Mouse (Mus musculus) CH12.LX (cell line): ENCODE measurements around the gene Rpl12. TPM values are rescaled to one million over a fixed set of nuclear protein-coding genes. Genes with fewer than 3 reads are reported as not detected.

Experiments used
- DNase-seq: peaks from one replicate; pipeline ENCODE4 v3.0.0-alpha.2; 2013; ENCODE audit errors: extremely low read depth
- H3K27ac ChIP-seq: 2 replicates; pipeline ENCODE4 v1.5.1; 2012; ENCODE audit warnings: low read depth, mild to moderate bottlenecking, control low read depth, moderate library complexity; ENCODE audit not compliant: insufficient read depth
- H3K27me3 ChIP-seq: replicated peaks from 2 replicates; pipeline ENCODE3; 2012; ENCODE audit warnings: inconsistent platforms
- H3K36me3 ChIP-seq, 2 experiments: replicated peaks in 1 of 2; 2 replicates each; pipeline versions ENCODE3 to v1.6.1; 2012; ENCODE audit warnings: inconsistent platforms in 1 of 2, low read length in 1 of 2, mild to moderate bottlenecking in 1 of 2, mixed read lengths in 1 of 2, moderate library complexity in 1 of 2; ENCODE audit not compliant: control insufficient read depth in 1 of 2, insufficient read depth in 1 of 2
- H3K4me1 ChIP-seq, 2 experiments: 2 replicates each; pipeline ENCODE4 v1.6.1; 2012; ENCODE audit warnings: inconsistent platforms in 1 of 2, moderate library complexity in 1 of 2; ENCODE audit not compliant: insufficient read depth in 2 of 2, control insufficient read depth in 1 of 2
- H3K4me2 ChIP-seq: 2 replicates; pipeline ENCODE4 v1.6.1; 2012; ENCODE audit warnings: low read depth, mild to moderate bottlenecking, control low read depth; ENCODE audit not compliant: poor library complexity, insufficient read depth, severe bottlenecking
- H3K4me3 ChIP-seq, 3 experiments: fragments of 150-350 bp in 1 of 3; sonication (generic) in 1 of 3; replicated peaks in 1 of 3; 2 replicates each; pipeline versions ENCODE3 to v1.5.1; 2011 to 2012; ENCODE audit warnings: low read depth in 2 of 3, low read length in 2 of 3, mild to moderate bottlenecking in 2 of 3, moderate library complexity in 2 of 3, control low read depth in 1 of 3, improper control_type of control experiment in 1 of 3, inconsistent platforms in 1 of 3, mixed read lengths in 1 of 3; ENCODE audit not compliant: poor library complexity in 1 of 3
- H3K79me2 ChIP-seq: replicated peaks from 2 replicates; pipeline ENCODE4 v1.6.1; 2012; ENCODE audit warnings: mild to moderate bottlenecking, moderate library complexity; ENCODE audit not compliant: control insufficient read depth, poor library complexity, insufficient read depth, severe bottlenecking; ENCODE audit errors: extremely low read depth
- H3K9ac ChIP-seq: 2 replicates; pipeline ENCODE4 v1.6.1; 2012; ENCODE audit warnings: low read depth, mild to moderate bottlenecking, control low read depth, moderate library complexity; ENCODE audit not compliant: insufficient read depth
- H3K9me3 ChIP-seq: replicated peaks from 2 replicates; pipeline ENCODE3; 2012; ENCODE audit warnings: low read length, inconsistent platforms, mixed read lengths
- BHLHE40 ChIP-seq: IDR thresholded peaks from 2 replicates; pipeline ENCODE4 v1.6.1; 2011; ENCODE audit warnings: mild to moderate bottlenecking, low read depth, low read length, improper control_type of control experiment
- CHD2 ChIP-seq: IDR thresholded peaks from 2 replicates; pipeline ENCODE4 v1.6.1; 2011; ENCODE audit warnings: low read length, improper control_type of control experiment
- CTCF ChIP-seq, 2 experiments: IDR thresholded peaks in 1 of 2; conservative IDR thresholded peaks in 1 of 2; 2 replicates each; pipeline ENCODE4 v1.5.1; 2011 to 2012; ENCODE audit warnings: low read depth in 2 of 2, low read length in 2 of 2, improper control_type of control experiment in 1 of 2, inconsistent platforms in 1 of 2, mild to moderate bottlenecking in 1 of 2, moderate library complexity in 1 of 2
- E2F4 ChIP-seq: IDR thresholded peaks from 2 replicates; pipeline ENCODE4 v1.6.1; 2011; ENCODE audit warnings: low read depth, low read length, improper control_type of control experiment; ENCODE audit not compliant: insufficient replicate concordance
- ELF1 ChIP-seq: IDR thresholded peaks from 2 replicates; pipeline ENCODE4 v1.6.1; 2014; ENCODE audit warnings: low read depth, mild to moderate bottlenecking, inconsistent platforms, low read length, improper control_type of control experiment
- EP300 ChIP-seq: IDR thresholded peaks from 2 replicates; pipeline ENCODE4 v1.6.1; 2011; ENCODE audit warnings: low read length, improper control_type of control experiment
- GABPA ChIP-seq: IDR thresholded peaks from 2 replicates; pipeline ENCODE4 v1.6.1; 2012; ENCODE audit warnings: low read depth, low read length, improper control_type of control experiment, inconsistent platforms; ENCODE audit not compliant: insufficient replicate concordance
- HCFC1 ChIP-seq: IDR thresholded peaks from 2 replicates; pipeline ENCODE4 v1.6.1; 2012; ENCODE audit warnings: low read depth, mild to moderate bottlenecking, inconsistent platforms, low read length, improper control_type of control experiment
- JUN ChIP-seq: IDR thresholded peaks from 2 replicates; pipeline ENCODE4 v1.6.1; 2011; ENCODE audit warnings: low read depth, mild to moderate bottlenecking, low read length, improper control_type of control experiment, moderate library complexity; ENCODE audit not compliant: insufficient read depth
- KAT2A ChIP-seq: IDR thresholded peaks from 2 replicates; pipeline ENCODE4 v1.6.1; 2012; ENCODE audit warnings: low read length, improper control_type of control experiment, inconsistent platforms; ENCODE audit not compliant: insufficient replicate concordance
- MAZ ChIP-seq: IDR thresholded peaks from 2 replicates; pipeline ENCODE4 v1.6.1; 2012; ENCODE audit warnings: low read depth, mild to moderate bottlenecking, inconsistent platforms, low read length, improper control_type of control experiment, moderate library complexity
- MEF2A ChIP-seq: IDR thresholded peaks from 2 replicates; pipeline ENCODE4 v1.6.1; 2014; ENCODE audit warnings: low read depth, mild to moderate bottlenecking, inconsistent platforms, low read length, improper control_type of control experiment, borderline replicate concordance
- MXI1 ChIP-seq: IDR thresholded peaks from 2 replicates; pipeline ENCODE4 v1.6.1; 2011; ENCODE audit warnings: mild to moderate bottlenecking, low read depth, low read length, improper control_type of control experiment
- NELFE ChIP-seq: IDR thresholded peaks from 2 replicates; pipeline ENCODE4 v1.6.1; 2011; ENCODE audit warnings: low read depth, low read length, improper control_type of control experiment
- POLR2A ChIP-seq: IDR thresholded peaks from 2 replicates; pipeline ENCODE4 v1.6.1; 2011; ENCODE audit warnings: low read depth, mild to moderate bottlenecking, improper control_type of control experiment, low read length
- POLR2AphosphoS2 ChIP-seq: IDR thresholded peaks from 2 replicates; pipeline ENCODE4 v1.6.1; 2011; ENCODE audit warnings: low read depth, low read length, improper control_type of control experiment
- RAD21 ChIP-seq: IDR thresholded peaks from 2 replicates; pipeline ENCODE4 v1.6.1; 2011; ENCODE audit warnings: low read depth, mild to moderate bottlenecking, low read length, improper control_type of control experiment, moderate library complexity
- RCOR1 ChIP-seq: conservative IDR thresholded peaks from 2 replicates; pipeline ENCODE4 v1.6.1; 2012; ENCODE audit warnings: low read depth, mild to moderate bottlenecking, inconsistent platforms, low read length, improper control_type of control experiment
- SIN3A ChIP-seq: IDR thresholded peaks from 2 replicates; pipeline ENCODE4 v1.6.1; 2012; ENCODE audit warnings: low read length, improper control_type of control experiment, inconsistent platforms
- SMC3 ChIP-seq: IDR thresholded peaks from 2 replicates; pipeline ENCODE4 v1.6.1; 2011; ENCODE audit warnings: low read depth, low read length, improper control_type of control experiment
- TBP ChIP-seq: conservative IDR thresholded peaks from 2 replicates; pipeline ENCODE4 v1.6.1; 2011; ENCODE audit warnings: low read depth, low read length, improper control_type of control experiment
- TCF12 ChIP-seq: IDR thresholded peaks from 2 replicates; pipeline ENCODE4 v1.6.1; 2014; ENCODE audit warnings: low read depth, mild to moderate bottlenecking, inconsistent platforms, low read length, improper control_type of control experiment
- USF2 ChIP-seq: conservative IDR thresholded peaks from 2 replicates; pipeline ENCODE4 v1.6.1; 2011; ENCODE audit warnings: low read depth, low read length, improper control_type of control experiment
- ZC3H11A ChIP-seq: IDR thresholded peaks from 2 replicates; pipeline ENCODE4 v1.6.1; 2012; ENCODE audit warnings: low read depth, mild to moderate bottlenecking, inconsistent platforms, low read length, improper control_type of control experiment
- ZKSCAN1 ChIP-seq: IDR thresholded peaks from 2 replicates; pipeline ENCODE4 v1.6.1; 2012; ENCODE audit warnings: low read depth, inconsistent platforms, low read length, improper control_type of control experiment, borderline replicate concordance
- ZMIZ1 ChIP-seq: IDR thresholded peaks from 2 replicates; pipeline ENCODE4 v1.6.1; 2012; ENCODE audit warnings: low read depth, mild to moderate bottlenecking, inconsistent platforms, low read length, improper control_type of control experiment
- ZNF384 ChIP-seq: IDR thresholded peaks from 2 replicates; pipeline ENCODE4 v1.6.1; 2012; ENCODE audit warnings: low read depth, low read length, improper control_type of control experiment, inconsistent platforms
- dilution Hi-C: fragments of 300-500 bp; cut with MboI; formaldehyde crosslinking; loops from 2 replicates; pipeline ENCODE4 v1.14.3; 2020; ENCODE audit warnings: low sequenced_read_pairs; ENCODE audit not compliant: extremely low pct_unique_long_range_greater_than_20kb, extremely low pct_ligation_motif_present
- in situ Hi-C: fragments of 300-500 bp; cut with MboI; formaldehyde crosslinking; loops from 3 replicates; pipeline ENCODE4 v1.14.3; 2019; ENCODE audit warnings: low sequenced_read_pairs, low pct_ligation_motif_present, low pct_unique_long_range_greater_than_20kb, mixed read lengths
- polyA plus RNA-seq: library from polyadenylated mRNA; unstranded; fragments of >175 nt; gene quantifications from 2 replicates; pipeline ENCODE4 v1.2.1, GENCODE M21; 2012; ENCODE audit warnings: low read depth; ENCODE audit not compliant: insufficient read length
- total RNA-seq, 2 experiments: library from RNA; depleted of rRNA; stranded (reverse); fragments of 300-350 nt in 1 of 2; fragments of >200 nt in 1 of 2; gene quantifications; 2 replicates each; pipeline ENCODE4 v1.2.3; 2012 to 2014

Rpl12 gene
- total and polyA plus RNA-seq, 3 experiments: 87.8 to 2,528 (median 1,298) TPM

DNA sequence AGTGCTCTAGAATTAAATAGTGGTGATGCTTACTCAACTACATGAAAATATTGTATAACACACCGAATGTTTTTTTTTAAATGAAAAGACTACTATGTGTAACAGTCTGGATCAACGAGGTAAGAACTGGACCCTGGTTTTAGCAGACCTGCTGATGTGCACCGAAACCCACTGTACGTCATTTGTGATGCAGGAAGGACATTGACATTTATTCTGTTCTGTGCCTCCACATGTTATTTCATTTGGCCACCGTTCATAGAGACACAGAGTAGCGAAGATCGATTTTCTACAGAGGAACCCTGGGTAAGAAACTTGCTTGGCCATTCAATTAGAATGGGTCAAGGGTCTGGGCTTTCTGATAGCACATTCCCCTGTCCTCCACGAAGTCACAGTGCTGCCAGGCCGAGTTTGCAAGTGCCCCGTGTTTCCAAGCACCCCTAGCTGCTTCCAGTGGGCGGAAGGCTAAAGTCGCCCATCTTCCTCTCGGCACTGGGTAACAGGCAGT lies 4.9 kb downstream of the Rpl12 start:
- Histone ChIP-seq H3K27ac (peak overlapping the region; percentile 88), H3K79me2 (peaks cover 34% of the 10 kb centered on the region), H3K4me2 (peak overlapping the region; percentile 44; the same call in 1 of the 2 replicates), H3K4me3 (peak overlapping the region; percentile 71 to 85 (median 83)), H3K9me3 (no peaks in the 10 kb centered on the region), H3K9ac (peak overlapping the region; percentile 82), H3K36me3 (peaks cover 27 to 51% of the 10 kb centered on the region in 2 experiments), H3K4me1 (peaks cover 2 to 34% of the 10 kb centered on the region in 2 experiments; a peak in 3 of 4 replicates), H3K27me3 (no peaks in the 10 kb centered on the region)
- dilution Hi-C loops (no loop called here), in situ Hi-C loops (no loop called here)
- DNase-seq: peak; percentile 68
- TF ChIP-seq TBP: no peak
- TF ChIP-seq CHD2: no peak; the same call in 1 of the 2 replicates
- no peak for TF ChIP-seq ZKSCAN1
- no peak for TF ChIP-seq NELFE
- TF ChIP-seq ZMIZ1: no peak
- no peak for TF ChIP-seq RCOR1
- 0 out of 2 replicates have a peak, but pooled peaks have one; percentile 18 for TF ChIP-seq EP300
- TF ChIP-seq POLR2AphosphoS2: peak; percentile 2; the same call in 1 of the 2 replicates
- no peak for TF ChIP-seq ZNF384
- TF ChIP-seq JUN: no peak

DNA sequence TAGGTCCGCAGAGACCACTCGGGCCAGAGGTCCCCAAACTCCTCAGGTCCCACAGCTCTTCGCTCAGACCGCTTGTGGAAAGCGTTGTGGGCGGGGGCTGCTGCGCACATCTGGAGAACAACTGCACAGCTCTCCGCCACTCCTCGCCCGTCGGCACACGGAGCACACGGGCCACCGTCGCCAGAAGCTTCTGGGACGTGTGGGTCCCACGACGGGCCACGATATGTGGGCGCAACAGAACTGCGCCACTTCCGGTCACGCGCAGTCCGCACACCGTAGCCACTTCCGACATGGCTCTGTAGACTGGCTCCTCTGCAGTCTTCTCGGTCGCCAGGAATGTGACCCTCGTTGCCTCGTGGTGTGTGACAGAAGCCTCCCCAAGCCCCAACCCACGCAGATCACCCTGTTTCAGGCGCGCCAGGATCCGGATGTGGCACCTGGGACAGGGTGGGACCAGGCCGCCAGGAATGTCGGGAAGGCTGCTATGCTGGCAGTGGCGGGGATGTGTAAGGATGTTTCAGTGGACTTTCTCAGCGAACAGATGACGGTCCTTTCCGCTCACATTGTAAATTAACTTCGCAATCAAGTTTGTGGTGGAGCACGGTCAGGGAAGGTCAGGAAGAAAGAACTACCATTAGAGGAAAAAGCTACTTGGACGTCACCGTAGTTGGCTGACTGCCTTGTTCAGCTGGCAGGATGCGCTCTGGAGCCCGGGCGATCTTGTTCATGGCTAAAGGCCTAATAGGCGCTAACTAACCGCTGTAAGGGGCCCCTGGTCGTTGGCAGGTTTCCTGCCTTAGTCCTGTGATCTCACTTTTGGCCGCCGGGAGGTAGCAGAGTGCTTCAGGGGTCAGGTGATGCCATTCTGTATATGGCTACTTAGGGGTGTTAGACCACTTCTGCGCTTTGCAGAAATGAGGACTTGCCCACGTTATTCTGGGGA lies 5.6 kb downstream of the Rpl12 start:
- Histone ChIP-seq H3K79me2 (peaks cover 31% of the 10 kb centered on the region), H3K27me3 (no peaks in the 10 kb centered on the region), H3K4me1 (peaks cover 2 to 34% of the 10 kb centered on the region in 2 experiments; a peak in 3 of 4 replicates), H3K36me3 (peaks cover 27 to 50% of the 10 kb centered on the region in 2 experiments), H3K4me2 (peak overlapping the region; percentile 44), H3K9me3 (no peaks in the 10 kb centered on the region), H3K27ac (peak overlapping the region; percentile 88), H3K9ac (peak overlapping the region; percentile 82), H3K4me3 (peak overlapping the region; percentile 71 to 85 (median 83))
- in situ Hi-C loops (no loop called here), dilution Hi-C loops (no loop called here)
- peak; percentile 87 for DNase-seq
- TF ChIP-seq SMC3 (peak; percentile 34), POLR2A (peak; percentile 92), MEF2A (peak; percentile 57; the same call in 1 of the 2 replicates), GABPA (peak; percentile 11; the same call in 1 of the 2 replicates), KAT2A (peak; percentile 88; the same call in 1 of the 2 replicates), ZNF384 (no peak), ELF1 (peak; percentile 95), ZC3H11A (no peak), RCOR1 (peak; percentile 79), USF2 (peak; percentile 49), E2F4 (no peak), CHD2 (peak; percentile 65; the same call in 1 of the 2 replicates), ZMIZ1 (peak; percentile 90), MXI1 (peak; percentile 89), SIN3A (peak; percentile 88; the same call in 1 of the 2 replicates), TBP (peak; percentile 53; the same call in 1 of the 2 replicates), CTCF (conservative IDR thresholded peaks at IDR 0.05 in 1 of 2, IDR thresholded peaks at IDR 0.05 in 1 of 2; ENCODE audit: low read depth in 2 of 2, low read length in 2 of 2) (peak; percentile 31 to 71; a peak in 2 of 4 replicates), ZKSCAN1 (no peak), BHLHE40 (peak; percentile 95), RAD21 (peak; percentile 64), HCFC1 (peak; percentile 90), MAZ (0 out of 2 replicates have a peak, but pooled peaks have one; percentile 46), TCF12 (peak; percentile 93), NELFE (peak; percentile 84), EP300 (no peak)
